Comparison of ENCODE assay signal across 24 mouse cellular contexts in genomic region chr11:100421537-100421936, GRCm38 (mm10). TPM values are rescaled to one million over a fixed set of nuclear protein-coding genes. Genes with fewer than 3 reads are reported as not detected.
DNase-seq lines count a peak whose midpoint lies in the region; ATAC-seq and TF ChIP-seq lines count a peak whose summit lies in the region.
"Had no signal": no experiment of that assay in that cellular context is flagged by ENCODE, and none has a peak within 500 bp of the region (broad histone marks: within the 10 kb centered on the region; RNA-seq: fewer than 3 reads in every experiment).

No protein-coding gene starts in this region.

- H3K9ac ChIP-seq in hindbrain, embryonic 14.5 days: no peak overlapping the region
- H3K9ac ChIP-seq in kidney, embryonic 16.5 days (replicated peaks; ENCODE audit: low read length): no peak overlapping the region
- peak overlapping the region; percentile 11; the same call in 1 of the 2 replicates for H3K9ac ChIP-seq in ES-Bruce4 (ENCODE audit: low read depth, poor library complexity, severe bottlenecking)
- H3K9ac ChIP-seq: forebrain, embryonic 13.5 days; heart, embryonic 12.5 days; heart, embryonic 15.5 days; hindbrain, embryonic 15.5 days had no signal

- peaks cover 23% of the 10 kb centered on the region for H3K4me1 ChIP-seq in hindbrain, embryonic 10.5 days (replicated peaks)
- no peaks in the 10 kb centered on the region for H3K4me1 ChIP-seq in hindbrain, embryonic 14.5 days (replicated peaks; ENCODE audit: control insufficient read depth, insufficient read depth, low read length)
- H3K4me1 ChIP-seq in kidney, embryonic 16.5 days (ENCODE audit: insufficient read depth, low read length): peaks cover 24% of the 10 kb centered on the region
- no peaks in the 10 kb centered on the region for H3K4me1 ChIP-seq in kidney, adult 2 months (ENCODE audit: control insufficient read depth, insufficient read depth, low read length)
- H3K4me1 ChIP-seq in ES-Bruce4 (ENCODE audit: control insufficient read depth, insufficient read depth, low read length): peaks cover 12% of the 10 kb centered on the region
- H3K4me1 ChIP-seq: hindbrain, embryonic 15.5 days had no signal

- H3K36me3 ChIP-seq in hindbrain, embryonic 10.5 days: peaks cover 26% of the 10 kb centered on the region
- no peaks in the 10 kb centered on the region for H3K36me3 ChIP-seq in hindbrain, embryonic 14.5 days (replicated peaks; ENCODE audit: control insufficient read depth, insufficient read depth)
- H3K36me3 ChIP-seq in kidney, embryonic 16.5 days (ENCODE audit: insufficient read depth, low read length): peaks cover 17% of the 10 kb centered on the region
- H3K36me3 ChIP-seq in kidney, adult 2 months (ENCODE audit: control insufficient read depth, insufficient read depth, low read length): no peaks in the 10 kb centered on the region
- no peaks in the 10 kb centered on the region for H3K36me3 ChIP-seq in ES-Bruce4 (ENCODE audit: control insufficient read depth, insufficient read depth, low read length, poor library complexity, severe bottlenecking)
- H3K36me3 ChIP-seq: hindbrain, embryonic 15.5 days had no signal

- DNase-seq in hindbrain, embryonic 10.5 days (ENCODE audit: low spot score): no peak
- no peak for DNase-seq in hindbrain, embryonic 14.5 days (ENCODE audit: low spot score)
- DNase-seq in kidney, postnatal 36 days: no peak
- DNase-seq in kidney, postnatal 4 days: peak; percentile 44 to 64
- DNase-seq in kidney, adult 2 months: no peak
- DNase-seq: adrenal gland, adult 8-10 months; adrenal gland, postnatal 25 days; B cell, adult 2 months; cerebellum, adult 18-20 months; cerebellum, adult 9-10 months; cerebellum, postnatal 14 days; gastrocnemius, postnatal 10 days; gastrocnemius, postnatal 36 days; heart, postnatal 10 days; heart, postnatal 36 days had no signal

- no peak for ATAC-seq in hindbrain, embryonic 14.5 days (ENCODE audit: low FRiP score)
- ATAC-seq in kidney, embryonic 16.5 days (ENCODE audit: low FRiP score, low TSS enrichment): peak; percentile 72
- ATAC-seq: activated CD4-positive, CD25-positive, alpha-beta regulatory T cell, adult 4 months; forebrain, embryonic 13.5 days; forebrain, embryonic 16.5 days had no signal

- H3K27ac ChIP-seq in hindbrain, embryonic 10.5 days: no peak overlapping the region
- no peak overlapping the region for H3K27ac ChIP-seq in hindbrain, embryonic 14.5 days
- H3K27ac ChIP-seq in kidney, embryonic 16.5 days (ENCODE audit: low read length): peak overlapping the region; percentile 59; the same call in 1 of the 2 replicates
- no peak overlapping the region for H3K27ac ChIP-seq in kidney, adult 2 months (ENCODE audit: insufficient read depth, low read depth, low read length)
- no peak overlapping the region for H3K27ac ChIP-seq in ES-Bruce4 (ENCODE audit: insufficient read depth, low read length)
- H3K27ac ChIP-seq: forebrain, embryonic 10.5 days; forebrain, embryonic 13.5 days; heart, embryonic 15.5 days; hindbrain, embryonic 15.5 days had no signal

- no peak for TF ChIP-seq CTCF in kidney, adult 2 months (conservative IDR thresholded peaks at IDR 0.05; ENCODE audit: insufficient read depth, insufficient read length, low read depth, low read length)
- TF ChIP-seq CTCF in ES-Bruce4 (IDR thresholded peaks at IDR 0.05; ENCODE audit: low read depth, low read length): no peak

- peaks cover 9% of the 10 kb centered on the region for H3K27me3 ChIP-seq in hindbrain, embryonic 10.5 days (ENCODE audit: insufficient read depth, poor library complexity, severe bottlenecking)
- peaks cover 5% of the 10 kb centered on the region; the same call in 1 of the 2 replicates for H3K27me3 ChIP-seq in hindbrain, embryonic 14.5 days (ENCODE audit: control insufficient read depth, insufficient read depth, low read length)
- no peaks in the 10 kb centered on the region for H3K27me3 ChIP-seq in kidney, embryonic 16.5 days (ENCODE audit: insufficient read depth, low read length)
- H3K27me3 ChIP-seq in kidney, adult 2 months (replicated peaks; ENCODE audit: control insufficient read depth, insufficient read depth, low read length): no peaks in the 10 kb centered on the region
- no peaks in the 10 kb centered on the region for H3K27me3 ChIP-seq in ES-Bruce4 (ENCODE audit: control insufficient read depth, insufficient read depth, low read length, poor library complexity, severe bottlenecking)
- H3K27me3 ChIP-seq: heart, embryonic 12.5 days; heart, embryonic 15.5 days had no signal

- H3K9me3 ChIP-seq in hindbrain, embryonic 10.5 days: no peaks in the 10 kb centered on the region
- H3K9me3 ChIP-seq in hindbrain, embryonic 14.5 days (ENCODE audit: control insufficient read depth, low read length): no peaks in the 10 kb centered on the region
- no peaks in the 10 kb centered on the region for H3K9me3 ChIP-seq in kidney, embryonic 16.5 days (ENCODE audit: low read length)
- H3K9me3 ChIP-seq in ES-Bruce4 (replicated peaks; ENCODE audit: control insufficient read depth, insufficient read depth, low read length, poor library complexity, severe bottlenecking): no peaks in the 10 kb centered on the region
- H3K9me3 ChIP-seq: forebrain, embryonic 10.5 days; forebrain, embryonic 13.5 days; heart, embryonic 12.5 days; heart, embryonic 15.5 days; hindbrain, embryonic 15.5 days had no signal

- WGBS in hindbrain, embryonic 10.5 days: 41% methylated on average over 8 of the region's 8 CpGs
- 34% methylated on average over 8 of the region's 8 CpGs for WGBS in hindbrain, embryonic 14.5 days
- WGBS in kidney, embryonic 16.5 days: 21% methylated on average over 8 of the region's 8 CpGs
- 34% methylated on average over 8 of the region's 8 CpGs for WGBS in kidney, adult 2 months

- TF ChIP-seq POLR2A in kidney, adult 2 months (IDR thresholded peaks at IDR 0.05; ENCODE audit: low read depth, low read length): no peak
- TF ChIP-seq POLR2A in ES-Bruce4 (IDR thresholded peaks at IDR 0.05; ENCODE audit: insufficient read depth, low read length): no peak

- no peak for TF ChIP-seq EP300 in ES-Bruce4 (IDR thresholded peaks at IDR 0.05; ENCODE audit: insufficient read depth, low read depth, low read length)

- 0 out of 2 replicates have a peak overlapping the region, but pooled peaks have one; percentile 1 for H3K4me3 ChIP-seq in hindbrain, embryonic 10.5 days
- no peak overlapping the region for H3K4me3 ChIP-seq in hindbrain, embryonic 14.5 days (replicated peaks; ENCODE audit: low read length)
- H3K4me3 ChIP-seq in kidney, embryonic 16.5 days (ENCODE audit: low read length): no peak overlapping the region
- no peak overlapping the region for H3K4me3 ChIP-seq in kidney, adult 2 months (ENCODE audit: insufficient read depth, low read depth, low read length)
- H3K4me3 ChIP-seq in ES-Bruce4 (ENCODE audit: low read depth, low read length): no peak overlapping the region
- H3K4me3 ChIP-seq: forebrain, embryonic 10.5 days; forebrain, embryonic 13.5 days; heart, embryonic 12.5 days; heart, embryonic 15.5 days; hindbrain, embryonic 15.5 days had no signal

- H3K4me2 ChIP-seq in hindbrain, embryonic 14.5 days (replicated peaks): no peak overlapping the region
- no peak overlapping the region for H3K4me2 ChIP-seq in kidney, embryonic 16.5 days (replicated peaks; ENCODE audit: low read depth, low read length)
- H3K4me2 ChIP-seq: forebrain, embryonic 13.5 days; heart, embryonic 12.5 days; heart, embryonic 15.5 days; hindbrain, embryonic 15.5 days had no signal

RNA-seq across cellular contexts. Expression of gene Fkbp10, which starts 6.0 kb away (rescaled TPM):
- 51.0 and 52.0 TPM in 2 replicates for polyA plus RNA-seq in hindbrain, embryonic 10.5 days (2016; fragmentation: Nextera tagmentation; extraction: Ambion mirVana)
- polyA plus RNA-seq in hindbrain, embryonic 14.5 days (2014; fragmentation: Nextera tagmentation; extraction: Ambion mirVana): 22.7 and 24.7 TPM in 2 replicates
- 157 and 159 TPM in 2 replicates for polyA plus RNA-seq in kidney, embryonic 16.5 days (2015; fragmentation: Nextera tagmentation; extraction: Ambion mirVana)
- 12.5 and 15.9 TPM in 2 replicates for polyA plus RNA-seq in kidney, adult 2 months (2012; rRNA removed)
- polyA plus RNA-seq in ES-Bruce4 (2011; ENCODE audit: insufficient read depth, insufficient read length, low read depth, missing spikeins): 22.5 and 24.3 TPM in 2 replicates
- polyA plus RNA-seq: activated CD4-positive, CD25-positive, alpha-beta regulatory T cell, adult 4 months had no signal

RNA-seq across cellular contexts. Expression of gene P3h4, which starts 6.9 kb away (rescaled TPM):
- polyA plus RNA-seq in hindbrain, embryonic 10.5 days (2016; fragmentation: Nextera tagmentation; extraction: Ambion mirVana): 27.0 and 27.8 TPM in 2 replicates
- 19.1 and 20.4 TPM in 2 replicates for polyA plus RNA-seq in hindbrain, embryonic 14.5 days (2014; fragmentation: Nextera tagmentation; extraction: Ambion mirVana)
- polyA plus RNA-seq in kidney, embryonic 16.5 days (2015; fragmentation: Nextera tagmentation; extraction: Ambion mirVana): 63.1 and 69.1 TPM in 2 replicates
- 11.9 and 13.9 TPM in 2 replicates for polyA plus RNA-seq in kidney, adult 2 months (2012; rRNA removed)
- polyA plus RNA-seq in ES-Bruce4 (2011; ENCODE audit: insufficient read depth, insufficient read length, low read depth, missing spikeins): 13.3 and 16.8 TPM in 2 replicates
- polyA plus RNA-seq: activated CD4-positive, CD25-positive, alpha-beta regulatory T cell, adult 4 months had no signal

RNA-seq across cellular contexts. Expression of gene Nt5c3b, which starts 20.1 kb away (rescaled TPM):
- polyA plus RNA-seq in hindbrain, embryonic 10.5 days (2016; fragmentation: Nextera tagmentation; extraction: Ambion mirVana): 115 and 121 TPM in 2 replicates
- polyA plus RNA-seq in hindbrain, embryonic 14.5 days (2014; fragmentation: Nextera tagmentation; extraction: Ambion mirVana): 98.5 and 101 TPM in 2 replicates
- 126 and 131 TPM in 2 replicates for polyA plus RNA-seq in kidney, embryonic 16.5 days (2015; fragmentation: Nextera tagmentation; extraction: Ambion mirVana)
- 29.3 and 32.0 TPM in 2 replicates for polyA plus RNA-seq in kidney, adult 2 months (2012; rRNA removed)
- polyA plus RNA-seq in ES-Bruce4 (2011; ENCODE audit: insufficient read depth, insufficient read length, low read depth, missing spikeins): 37.3 and 44.6 TPM in 2 replicates

RNA-seq across cellular contexts. Expression of gene Klhl10, which starts 20.2 kb away (rescaled TPM):
- 0.58 and 0.63 TPM in 2 replicates for polyA plus RNA-seq in hindbrain, embryonic 10.5 days (2016; fragmentation: Nextera tagmentation; extraction: Ambion mirVana)
- 0.52 and 0.74 TPM in 2 replicates for polyA plus RNA-seq in hindbrain, embryonic 14.5 days (2014; fragmentation: Nextera tagmentation; extraction: Ambion mirVana)
- 0.40 and 0.44 TPM in 2 replicates for polyA plus RNA-seq in kidney, embryonic 16.5 days (2015; fragmentation: Nextera tagmentation; extraction: Ambion mirVana)
- 0.13 and 0.34 TPM in 2 replicates for polyA plus RNA-seq in kidney, adult 2 months (2012; rRNA removed)
- polyA plus RNA-seq in ES-Bruce4 (2011; ENCODE audit: insufficient read depth, insufficient read length, low read depth, missing spikeins): 0.84 and 0.90 TPM in 2 replicates
- polyA plus RNA-seq: activated CD4-positive, CD25-positive, alpha-beta regulatory T cell, adult 4 months had no signal

RNA-seq across cellular contexts. Expression of gene Jup, which starts 24.0 kb away (rescaled TPM):
- 45.0 and 53.6 TPM in 2 replicates for polyA plus RNA-seq in hindbrain, embryonic 10.5 days (2016; fragmentation: Nextera tagmentation; extraction: Ambion mirVana)
- 59.6 and 60.2 TPM in 2 replicates for polyA plus RNA-seq in hindbrain, embryonic 14.5 days (2014; fragmentation: Nextera tagmentation; extraction: Ambion mirVana)
- polyA plus RNA-seq in kidney, embryonic 16.5 days (2015; fragmentation: Nextera tagmentation; extraction: Ambion mirVana): 153 and 154 TPM in 2 replicates
- 220 and 229 TPM in 2 replicates for polyA plus RNA-seq in kidney, adult 2 months (2012; rRNA removed)
- 166 and 171 TPM in 2 replicates for polyA plus RNA-seq in ES-Bruce4 (2011; ENCODE audit: insufficient read depth, insufficient read length, low read depth, missing spikeins)

Comparison
In these comparisons a context has a peak if more than half of its experiments do, and no peak if none do; other contexts are left out.
1. DNase-seq: peak in kidney, postnatal 4 days (2 of 2); none in hindbrain, embryonic 10.5 days (single experiment), hindbrain, embryonic 14.5 days (single experiment), kidney, postnatal 36 days (0 of 2) and kidney, adult 2 months (single experiment).